ENCODE assay signal across 18 mouse cellular contexts in genomic region chr8:90070006-90070405, GRCm38 (mm10).
DNase-seq lines count a peak whose midpoint lies in the region; ATAC-seq and TF ChIP-seq lines count a peak whose summit lies in the region.
"Had no signal": no experiment of that assay in that cellular context is flagged by ENCODE, and none has a peak within 500 bp of the region (broad histone marks: within the 10 kb centered on the region; RNA-seq: fewer than 3 reads in every experiment).

No protein-coding gene starts in this region.

- no peaks in the 10 kb centered on the region for H3K36me3 ChIP-seq in heart, postnatal 0 days (replicated peaks; ENCODE audit: control insufficient read depth, insufficient read depth, low read length)
- no peaks in the 10 kb centered on the region for H3K36me3 ChIP-seq in forebrain, embryonic 16.5 days (ENCODE audit: control insufficient read depth, insufficient read depth)
- H3K36me3 ChIP-seq in midbrain, embryonic 15.5 days (replicated peaks) = no peaks in the 10 kb centered on the region
- H3K36me3 ChIP-seq: heart, embryonic 12.5 days; stomach, embryonic 15.5 days had no signal

- H3K9ac ChIP-seq in heart, postnatal 0 days (replicated peaks; ENCODE audit: low read depth, low read length) = no peak overlapping the region
- H3K9ac ChIP-seq in forebrain, embryonic 16.5 days (replicated peaks; ENCODE audit: low read depth, low read length) = no peak overlapping the region
- H3K9ac ChIP-seq in midbrain, embryonic 15.5 days = no peak overlapping the region
- H3K9ac ChIP-seq: liver, embryonic 14.5 days; stomach, embryonic 15.5 days had no signal

- no peak overlapping the region for H3K4me3 ChIP-seq in heart, postnatal 0 days (ENCODE audit: low read depth, low read length)
- no peak overlapping the region for H3K4me3 ChIP-seq in forebrain, embryonic 16.5 days (replicated peaks; ENCODE audit: low read length)
- H3K4me3 ChIP-seq in midbrain, embryonic 15.5 days = no peak overlapping the region
- H3K4me3 ChIP-seq: stomach, embryonic 15.5 days had no signal

- no peak overlapping the region for H3K27ac ChIP-seq in heart, postnatal 0 days (ENCODE audit: low read depth)
- 0 out of 2 replicates have a peak overlapping the region, but pooled peaks have one; percentile 41 for H3K27ac ChIP-seq in forebrain, embryonic 16.5 days (ENCODE audit: low read length)
- peak overlapping the region; percentile 75 for H3K27ac ChIP-seq in midbrain, embryonic 15.5 days
- H3K27ac ChIP-seq: liver, embryonic 14.5 days; stomach, embryonic 15.5 days had no signal

- no peaks in the 10 kb centered on the region for H3K9me3 ChIP-seq in heart, postnatal 0 days (replicated peaks; ENCODE audit: control insufficient read depth, low read length)
- no peaks in the 10 kb centered on the region for H3K9me3 ChIP-seq in forebrain, embryonic 16.5 days (ENCODE audit: control insufficient read depth, low read length)
- H3K9me3 ChIP-seq in midbrain, embryonic 15.5 days = no peaks in the 10 kb centered on the region
- H3K9me3 ChIP-seq: heart, embryonic 12.5 days; stomach, embryonic 15.5 days had no signal

- 72% methylated on average over 5 of the region's 5 CpGs for WGBS in heart, postnatal 0 days
- 14% methylated on average over 5 of the region's 5 CpGs for WGBS in forebrain, embryonic 16.5 days
- 28% methylated on average over 5 of the region's 5 CpGs for WGBS in midbrain, embryonic 15.5 days

- no peak for TF ChIP-seq POLR2A in brain, embryonic 14.5 days (IDR thresholded peaks at IDR 0.05; ENCODE audit: borderline replicate concordance, extremely low read depth, insufficient read depth, insufficient read length, poor library complexity, severe bottlenecking)

- TF ChIP-seq CTCF in heart, postnatal 0 days (IDR thresholded peaks at IDR 0.05; ENCODE audit: low read depth) = no peak
- TF ChIP-seq CTCF in brain, embryonic 14.5 days (IDR thresholded peaks at IDR 0.05; ENCODE audit: borderline replicate concordance, extremely low read depth, insufficient read depth, insufficient read length) = no peak

- no peaks in the 10 kb centered on the region for H3K27me3 ChIP-seq in heart, postnatal 0 days (ENCODE audit: control insufficient read depth, insufficient read depth, low read length)
- no peaks in the 10 kb centered on the region for H3K27me3 ChIP-seq in forebrain, embryonic 16.5 days (replicated peaks; ENCODE audit: control insufficient read depth, insufficient read depth, low read length)
- no peaks in the 10 kb centered on the region for H3K27me3 ChIP-seq in midbrain, embryonic 15.5 days (replicated peaks)
- H3K27me3 ChIP-seq: heart, embryonic 12.5 days; stomach, embryonic 15.5 days had no signal

- DNase-seq in heart, postnatal 0 days (ENCODE audit: low spot score) = no peak
- DNase-seq in heart, postnatal 36 days = no peak
- peak; percentile 68 for DNase-seq in brain, embryonic 14.5 days (ENCODE audit: low read depth)
- no peak for DNase-seq in right cerebral cortex, postnatal 4 days
- DNase-seq in right cerebral cortex, postnatal 10 days (ENCODE audit: low spot score in 2 of 2) = no peak
- DNase-seq: adrenal gland, postnatal 10 days; B cell, adult 2 months; cerebellum, postnatal 25 days; gastrocnemius, postnatal 14 days; kidney, postnatal 25 days; thymus, postnatal 4 days had no signal

- TF ChIP-seq EP300 in heart, postnatal 0 days (IDR thresholded peaks at IDR 0.05; ENCODE audit: low read depth) = no peak

- peak overlapping the region; percentile 51; the same call in 1 of the 2 replicates for H3K4me2 ChIP-seq in heart, postnatal 0 days (ENCODE audit: low read depth, low read length)
- H3K4me2 ChIP-seq in forebrain, embryonic 16.5 days (ENCODE audit: low read length) = peak overlapping the region; percentile 29; the same call in 1 of the 2 replicates
- H3K4me2 ChIP-seq in midbrain, embryonic 15.5 days = peak overlapping the region; percentile 19; the same call in 1 of the 2 replicates
- H3K4me2 ChIP-seq: stomach, embryonic 15.5 days had no signal

- intact Hi-C loops in heart, postnatal 36 days (cut with DNase I) = no loop called here

- no peaks in the 10 kb centered on the region; the same call in 1 of the 2 replicates for H3K4me1 ChIP-seq in heart, postnatal 0 days (ENCODE audit: control insufficient read depth, insufficient read depth)
- peaks cover 13% of the 10 kb centered on the region for H3K4me1 ChIP-seq in forebrain, embryonic 16.5 days (replicated peaks; ENCODE audit: control insufficient read depth, insufficient read depth, low read length)
- peaks cover 20% of the 10 kb centered on the region for H3K4me1 ChIP-seq in midbrain, embryonic 15.5 days

- no peak for ATAC-seq in heart, postnatal 0 days (ENCODE audit: insufficient read depth, low read depth)
- no peak for ATAC-seq in forebrain, embryonic 16.5 days
- ATAC-seq in midbrain, embryonic 15.5 days (replicated peaks) = no peak
- no peak for ATAC-seq in erythroblast, adult 5-6 weeks (replicated peaks; ENCODE audit: low FRiP score, poor library complexity, severe bottlenecking)
- ATAC-seq: intestine, postnatal 0 days had no signal
